Mouse (Mus musculus): ENCODE data around the gene Por.

- no peak for TF ChIP-seq CTCF (IDR thresholded peaks at IDR 0.05; ENCODE audit: borderline replicate concordance, extremely low read depth, insufficient read depth, insufficient read length)
- TF ChIP-seq POLR2A (IDR thresholded peaks at IDR 0.05; ENCODE audit: borderline replicate concordance, extremely low read depth, insufficient read depth, insufficient read length, poor library complexity, severe bottlenecking): peak; percentile 17; the same call in 1 of the 2 replicates
Measured at GRCm38 (mm10) chr5:135725391-135725841, 55.6 kb downstream of the Por start.
